Mouse (Mus musculus) lung, postnatal 0 days (tissue): ENCODE results near the gene Cmtm2b.

ENCODE experiments used
- CTCF ChIP-seq: IDR thresholded peaks from 2 replicates; pipeline ENCODE4 v1.5.1; 2016; ENCODE audit warnings: antibody characterized with exemption, mild to moderate bottlenecking
- EP300 ChIP-seq: IDR thresholded peaks from 2 replicates; pipeline ENCODE4 v1.6.1; 2016; ENCODE audit warnings: antibody characterized with exemption, mild to moderate bottlenecking, control low read depth

DNA sequence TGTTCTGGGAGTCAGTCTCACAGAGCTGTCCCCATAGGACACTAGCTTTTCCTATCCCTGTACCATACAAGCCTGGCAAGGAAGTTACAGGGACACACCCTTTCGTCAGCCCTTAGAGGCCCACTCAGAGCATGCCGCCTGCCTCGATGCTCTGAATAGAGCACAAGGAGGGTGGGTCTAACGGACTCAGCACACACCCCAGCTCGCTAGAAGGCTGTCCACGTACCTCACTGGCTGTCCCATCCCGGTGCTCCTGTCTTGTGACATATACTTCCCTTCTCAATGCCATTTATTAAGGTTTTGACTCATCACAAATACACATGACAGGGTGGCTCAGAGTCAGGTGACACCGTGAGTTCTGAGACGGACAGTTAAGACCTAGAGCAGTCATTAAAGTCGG is 32.5 kb downstream of the Cmtm2b start:
- no peak for TF ChIP-seq EP300
- TF ChIP-seq CTCF = no peak
